Mouse (Mus musculus) small intestine, adult 2 months (tissue): ENCODE results near the gene Kcna7. TPM values are rescaled to one million over a fixed set of nuclear protein-coding genes. Genes with fewer than 3 reads are reported as not detected.

Source experiments
- H3K27ac ChIP-seq: fragments of 200-500 bp; 2 replicates; pipeline ENCODE4 v1.5.1; 2012; ENCODE audit warnings: low read depth, low read length, control low read depth, inconsistent platforms; ENCODE audit not compliant: insufficient read depth
- H3K27me3 ChIP-seq: fragments of 200-500 bp; 2 replicates; pipeline ENCODE4 v1.6.1; 2012; ENCODE audit warnings: mild to moderate bottlenecking, moderate library complexity, low read length, inconsistent platforms; ENCODE audit not compliant: control insufficient read depth, insufficient read depth
- H3K36me3 ChIP-seq: fragments of 200-500 bp; 2 replicates; pipeline ENCODE4 v1.6.1; 2012; ENCODE audit warnings: mild to moderate bottlenecking, low read length, control low read depth, inconsistent platforms; ENCODE audit not compliant: control insufficient read depth, insufficient read depth
- H3K4me1 ChIP-seq: fragments of 200-500 bp; 2 replicates; pipeline ENCODE4 v1.6.1; 2012; ENCODE audit warnings: low read length, inconsistent platforms, mixed read lengths; ENCODE audit not compliant: control insufficient read depth, insufficient read depth, insufficient read length
- H3K4me3 ChIP-seq: fragments of 200-500 bp; 2 replicates; pipeline ENCODE4 v1.5.1; 2012; ENCODE audit warnings: low read depth, mild to moderate bottlenecking, control low read depth, inconsistent platforms, low read length, moderate library complexity
- CTCF ChIP-seq: fragments of 200-500 bp; IDR thresholded peaks from 2 replicates; pipeline ENCODE4 v1.5.1; 2012; ENCODE audit warnings: low read depth, mild to moderate bottlenecking, control low read depth, inconsistent platforms, low read length, moderate library complexity, mixed read lengths; ENCODE audit not compliant: insufficient replicate concordance, insufficient read length; ENCODE audit errors: extremely low read depth
- POLR2A ChIP-seq: fragments of 200-500 bp; IDR thresholded peaks from 2 replicates; pipeline ENCODE4 v1.6.1; 2012; ENCODE audit warnings: low read depth, mild to moderate bottlenecking, control low read depth, inconsistent platforms, low read length, moderate library complexity
- WGBS: fragments of 180-500 bp; shearing (Covaris S2); methylation state at CpG from one replicate; pipeline ENCODE4 v1.1.7; 2018; 5-methylcytosine and 5-hydroxymethylcytosine counted together
- polyA plus RNA-seq: library from polyadenylated mRNA; depleted of rRNA; stranded (reverse); fragments of >200 nt; gene quantifications from 2 replicates; pipeline ENCODE4 v1.2.3, GENCODE M21; 2012

Kcna7 gene
- polyA plus RNA-seq, 1 experiment, result not detected

DNA sequence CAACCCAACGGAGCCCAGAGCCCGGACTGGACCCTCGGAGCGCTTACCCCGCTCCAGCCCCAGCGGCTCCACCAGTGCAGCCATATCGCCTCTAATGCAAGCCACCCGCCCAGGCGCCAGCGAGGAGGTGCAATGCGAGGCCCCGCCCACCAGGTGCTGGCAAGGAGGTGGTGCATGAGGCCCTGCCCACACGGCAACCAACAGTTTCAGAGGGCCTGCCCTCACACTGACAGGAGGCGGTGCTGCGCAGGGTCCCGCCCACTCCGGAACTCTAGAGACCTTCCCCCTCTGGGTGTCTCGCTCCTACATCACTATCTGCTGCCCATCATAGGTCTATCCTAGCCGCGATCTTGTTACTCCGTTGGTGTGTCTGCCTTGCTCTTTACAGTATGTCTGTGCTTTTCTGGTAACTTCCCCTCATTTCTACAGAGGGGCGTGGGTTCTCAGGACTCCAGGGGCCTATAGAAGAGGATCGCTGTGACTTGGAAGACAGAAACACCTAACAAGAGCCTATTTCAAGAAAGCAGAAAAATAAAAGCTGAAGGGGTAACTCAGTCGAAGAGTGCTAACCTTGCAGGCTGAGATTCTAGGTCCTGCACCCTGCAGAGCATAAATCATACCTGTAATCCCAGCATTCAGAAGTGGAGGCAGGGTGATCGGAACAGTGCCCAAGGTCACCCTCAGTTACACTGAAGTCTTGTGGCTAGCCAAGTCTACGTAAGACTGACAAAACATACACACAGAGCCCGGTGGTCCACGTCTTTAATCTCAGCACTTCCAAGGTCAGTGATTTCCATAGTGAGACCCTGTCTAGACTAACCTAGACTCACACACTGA lies 34.8 kb upstream of the Kcna7 start, which contains the start of gene Lin7b:
Gene Lin7b, minus strand, starts transcription at position 109 of the 837 bp plus-strand sequence.
- peaks cover 8% of the 10 kb centered on the region for H3K36me3 ChIP-seq
- peaks cover 23% of the 10 kb centered on the region for H3K4me1 ChIP-seq
- WGBS, result 8% methylated on average over 28 of the region's 28 CpGs
- no peak within 1 kb of the TSS for H3K27ac ChIP-seq
- peak; percentile 20; the same call in 1 of the 2 replicates for TF ChIP-seq CTCF
- TF ChIP-seq POLR2A, result no peak
- peaks cover 23% of the 10 kb centered on the region for H3K27me3 ChIP-seq
- H3K4me3 ChIP-seq, result peak within 1 kb of the TSS; percentile 57

- H3K36me3 ChIP-seq, result peaks cover 24% of the 10 kb centered on the region
- H3K4me3 ChIP-seq, result no peak overlapping the region
- WGBS, result 75% methylated on average over 5 of the region's 5 CpGs
- H3K27me3 ChIP-seq, result peaks cover 13% of the 10 kb centered on the region
- H3K4me1 ChIP-seq, result peaks cover 16% of the 10 kb centered on the region
- no peak overlapping the region for H3K27ac ChIP-seq
- TF ChIP-seq CTCF, result no peak
- TF ChIP-seq POLR2A, result no peak
Measured at GRCm38 (mm10) chr7:45372371-45372770, 33.1 kb upstream of the Kcna7 start.

- TF ChIP-seq POLR2A, result no peak
- no peak for TF ChIP-seq CTCF
- Histone ChIP-seq H3K4me3 (no peak overlapping the region), H3K36me3 (peaks cover 41% of the 10 kb centered on the region), H3K27ac (no peak overlapping the region), H3K27me3 (peaks cover 6% of the 10 kb centered on the region), H3K4me1 (peaks cover 12% of the 10 kb centered on the region)
- WGBS, result 84% methylated on average over 8 of the region's 8 CpGs
Measured at GRCm38 (mm10) chr7:45374620-45375019, 30.8 kb upstream of the Kcna7 start.

DNA sequence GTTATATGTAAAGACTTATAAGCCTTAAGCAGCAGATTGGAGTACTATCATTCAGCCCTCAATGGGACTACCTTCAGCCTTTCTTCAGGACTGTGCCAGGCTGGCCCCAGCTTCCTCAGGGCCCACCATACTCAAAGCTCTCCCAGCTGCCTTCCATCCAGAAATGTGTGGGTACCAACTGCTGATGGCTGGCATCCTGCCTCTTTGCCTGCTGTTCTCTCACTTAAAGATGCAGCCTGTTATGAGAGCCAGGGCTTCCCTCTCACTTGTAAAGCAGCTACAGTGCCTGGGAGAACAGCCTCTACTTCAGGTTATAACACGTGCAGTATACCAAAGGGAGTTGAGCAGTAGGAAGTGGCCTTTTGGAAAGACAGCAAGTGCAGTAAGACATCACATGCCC lies 29.4 kb upstream of the Kcna7 start:
- H3K4me1 ChIP-seq, result no peaks in the 10 kb centered on the region
- H3K27ac ChIP-seq, result no peak overlapping the region
- WGBS, result 87% methylated on average over 1 of the region's 1 CpGs
- peaks cover 54% of the 10 kb centered on the region for H3K36me3 ChIP-seq
- TF ChIP-seq CTCF (no peak), POLR2A (no peak)
- H3K27me3 ChIP-seq, result no peaks in the 10 kb centered on the region
- no peak overlapping the region for H3K4me3 ChIP-seq

DNA sequence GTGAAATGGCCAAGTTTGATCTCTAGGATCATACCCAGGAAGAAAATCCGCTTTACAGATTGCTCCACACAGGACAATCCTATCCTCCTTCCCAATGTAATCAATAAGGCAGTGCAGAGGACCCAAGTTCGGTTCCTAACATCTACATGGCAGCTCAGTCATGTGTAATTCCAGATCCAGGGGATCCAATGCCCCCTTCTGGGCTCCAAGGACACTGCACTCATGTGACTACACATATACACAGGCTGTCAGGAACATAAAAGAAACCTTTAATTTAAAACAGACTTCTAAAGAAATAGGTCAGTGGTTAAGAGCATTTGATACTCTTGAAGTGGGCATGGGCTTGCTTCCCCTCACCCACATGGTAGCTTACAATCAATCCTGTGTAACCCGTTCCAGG lies 19.4 kb upstream of the Kcna7 start:
- Histone ChIP-seq H3K4me3 (no peak overlapping the region), H3K27me3 (no peaks in the 10 kb centered on the region), H3K36me3 (peaks cover 86% of the 10 kb centered on the region), H3K27ac (no peak overlapping the region), H3K4me1 (no peaks in the 10 kb centered on the region)
- WGBS, result 92% methylated on average over 3 of the region's 3 CpGs
- TF ChIP-seq POLR2A, result no peak
- no peak for TF ChIP-seq CTCF

DNA sequence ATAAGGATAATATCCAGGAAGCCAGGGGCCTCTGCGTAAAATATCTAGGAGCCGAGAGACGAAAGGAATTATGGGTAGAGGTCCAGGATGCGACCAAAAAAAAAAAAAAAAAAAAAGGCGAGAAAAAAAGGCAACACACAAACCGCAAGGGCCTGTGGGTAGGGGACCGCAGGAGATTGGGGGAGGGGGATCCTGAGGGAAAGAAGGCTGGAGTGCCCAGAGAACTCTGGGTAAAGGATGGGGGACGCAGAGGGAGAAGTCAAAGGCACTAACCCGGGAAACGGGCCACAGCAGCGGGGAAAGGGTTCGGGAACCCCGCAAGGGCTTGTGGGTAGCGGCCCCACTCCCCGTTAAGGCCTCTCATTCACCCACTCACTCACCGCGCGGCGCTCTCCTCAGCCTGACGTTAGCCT lies 10.3 kb upstream of the Kcna7 start:
- WGBS, result under 1% methylated on average over 20 of the region's 20 CpGs
- Histone ChIP-seq H3K27me3 (no peaks in the 10 kb centered on the region), H3K27ac (peak overlapping the region; percentile 72), H3K36me3 (peaks cover 17% of the 10 kb centered on the region), H3K4me3 (peak overlapping the region; percentile 76), H3K4me1 (peaks cover 1% of the 10 kb centered on the region; the same call in 1 of the 2 replicates)
- TF ChIP-seq POLR2A (no peak), CTCF (no peak)

DNA sequence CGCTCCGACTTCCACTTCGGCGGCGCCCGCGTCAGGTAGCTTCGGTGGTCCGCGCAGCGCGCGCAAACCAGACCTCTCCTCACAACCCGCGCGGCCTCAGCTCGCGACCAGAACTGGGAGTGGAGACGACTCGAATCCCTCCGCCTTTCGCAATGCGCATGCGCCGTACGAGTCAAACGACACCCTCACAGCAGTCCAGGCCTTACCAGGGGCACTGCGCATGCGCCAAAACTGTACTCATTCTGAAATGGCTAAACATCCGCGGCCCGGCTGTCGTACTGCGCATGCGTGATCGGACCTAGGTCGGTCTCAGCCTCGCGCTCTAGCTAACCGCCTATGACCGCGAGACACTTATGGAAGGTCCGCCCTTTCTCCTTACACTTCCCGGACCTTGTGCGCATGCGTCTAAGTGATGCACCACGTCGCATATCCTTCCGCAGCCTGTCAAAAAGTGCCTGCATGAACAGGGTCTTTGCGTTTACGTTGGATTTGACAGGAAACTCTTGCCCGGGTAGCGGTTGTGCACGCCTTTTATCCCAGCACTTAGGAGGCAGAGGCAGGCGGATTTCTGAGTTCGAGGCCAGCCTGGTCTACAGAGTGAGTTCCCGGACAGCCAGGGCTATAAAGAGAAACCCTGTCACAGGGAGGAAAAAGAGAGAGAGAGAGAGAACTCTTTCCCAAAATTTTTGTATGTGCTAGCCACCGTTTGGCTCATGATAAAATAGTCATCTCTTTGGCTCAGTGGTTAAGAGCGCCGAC lies 9.7 kb upstream of the Kcna7 start, which contains the start of gene Snrnp70:
Gene Snrnp70, minus strand, starts transcription at position 165 of the 759 bp plus-strand sequence.
- Histone ChIP-seq H3K27me3 (no peaks in the 10 kb centered on the region), H3K4me1 (peaks cover 1% of the 10 kb centered on the region; the same call in 1 of the 2 replicates), H3K4me3 (peak within 1 kb of the TSS; percentile 76), H3K27ac (peak within 1 kb of the TSS; percentile 72), H3K36me3 (peaks cover 13% of the 10 kb centered on the region)
- TF ChIP-seq POLR2A (peak; percentile 89), CTCF (0 out of 2 replicates have a peak, but pooled peaks have one; percentile 19)
- WGBS, result under 1% methylated on average over 60 of the region's 60 CpGs
